Mouse (Mus musculus): ENCODE measurements around the gene Smagp. TPM values are rescaled to one million over a fixed set of nuclear protein-coding genes. Genes with fewer than 3 reads are reported as not detected.

Smagp gene
- polyA plus RNA-seq, 1 experiment from 2014 or later: 3.6 TPM

DNA sequence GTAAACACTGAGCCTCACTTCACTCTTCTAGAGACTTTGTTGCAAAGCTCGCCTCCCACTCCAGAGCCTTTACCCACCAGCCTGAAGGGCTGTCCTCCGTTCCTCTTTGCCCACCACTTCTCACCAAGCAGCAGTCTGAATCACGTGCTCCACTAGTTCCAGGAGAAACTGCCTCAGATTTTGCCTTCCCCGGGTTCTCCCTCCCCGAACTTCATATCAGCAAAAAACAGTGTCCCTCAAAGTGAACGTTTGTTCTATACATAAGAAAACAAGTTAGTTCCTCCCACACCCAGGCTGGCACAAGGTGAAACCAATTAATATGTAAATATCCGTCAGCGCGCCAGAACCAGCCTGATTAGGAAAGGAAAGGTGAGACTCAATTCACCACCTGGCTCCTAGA is 1.5 kb downstream of the Smagp start:
- no peak overlapping the region for H3K27ac ChIP-seq (ENCODE audit: low read depth, low read length)
- no peaks in the 10 kb centered on the region for H3K36me3 ChIP-seq (ENCODE audit: control insufficient read depth, insufficient read depth, low read length)
- no peak overlapping the region for H3K4me3 ChIP-seq (ENCODE audit: low read length)
- peaks cover 37% of the 10 kb centered on the region for H3K27me3 ChIP-seq (replicated peaks; ENCODE audit: control insufficient read depth, insufficient read depth, low read length)
- H3K4me2 ChIP-seq (ENCODE audit: low read length): no peak overlapping the region
- no peak for ATAC-seq
- WGBS: 12% methylated on average over 9 of the region's 9 CpGs
- H3K9ac ChIP-seq (ENCODE audit: low read depth, low read length): no peak overlapping the region
- H3K9me3 ChIP-seq (ENCODE audit: control insufficient read depth, low read length): no peaks in the 10 kb centered on the region
- peaks cover 11% of the 10 kb centered on the region for H3K4me1 ChIP-seq (ENCODE audit: control insufficient read depth, insufficient read depth, low read depth, low read length)

DNA sequence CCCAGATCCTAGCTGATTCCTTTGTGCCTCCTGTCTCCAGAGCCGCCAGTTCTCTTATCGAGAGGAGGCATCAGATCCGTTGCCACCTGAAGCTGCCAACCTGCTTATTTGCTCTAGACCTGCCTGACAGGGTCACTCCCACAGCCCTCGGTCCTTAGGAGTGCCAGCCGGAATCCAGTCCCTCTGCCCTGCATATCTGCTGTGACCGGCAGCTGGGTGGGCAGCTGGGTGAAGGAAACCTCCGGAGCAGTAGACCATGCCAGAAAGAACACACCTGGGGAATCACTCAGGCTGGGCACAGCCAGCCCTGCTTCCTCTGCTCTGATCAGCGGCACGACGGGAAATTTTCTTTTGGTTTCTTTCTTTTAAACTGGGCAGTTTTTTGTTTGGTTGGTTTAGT is 3.4 kb downstream of the Smagp start:
- H3K27ac ChIP-seq (ENCODE audit: low read depth, low read length): no peak overlapping the region
- H3K27me3 ChIP-seq (replicated peaks; ENCODE audit: control insufficient read depth, insufficient read depth, low read length): peaks cover 32% of the 10 kb centered on the region

DNA sequence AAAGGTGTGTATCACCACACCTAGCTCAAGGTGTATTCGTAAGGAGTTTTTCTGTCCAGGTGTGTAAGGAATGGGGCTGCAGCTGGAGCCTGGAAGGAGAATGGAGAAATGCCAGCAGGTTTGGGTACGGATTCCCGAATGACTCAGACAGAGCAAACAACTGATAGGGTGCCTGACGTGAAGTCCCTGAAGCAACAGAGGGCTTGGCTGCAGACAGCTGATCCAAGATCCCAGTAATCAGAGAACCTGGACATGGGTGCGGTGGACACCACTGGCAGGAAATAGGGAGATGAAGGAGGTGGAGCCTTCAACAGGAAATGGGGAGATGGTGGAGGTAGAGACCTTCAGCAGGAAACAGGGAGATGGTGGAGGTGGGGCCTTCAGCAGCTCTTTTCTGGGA is 4.4 kb downstream of the Smagp start:
- Histone ChIP-seq H3K4me3 (ENCODE audit: low read length) (no peak overlapping the region), H3K4me2 (ENCODE audit: low read length) (no peak overlapping the region), H3K4me1 (ENCODE audit: control insufficient read depth, insufficient read depth, low read depth, low read length) (peaks cover 11% of the 10 kb centered on the region), H3K36me3 (ENCODE audit: control insufficient read depth, insufficient read depth, low read length) (no peaks in the 10 kb centered on the region), H3K9me3 (ENCODE audit: control insufficient read depth, low read length) (no peaks in the 10 kb centered on the region), H3K27me3 (replicated peaks; ENCODE audit: control insufficient read depth, insufficient read depth, low read length) (peaks cover 26% of the 10 kb centered on the region), H3K9ac (ENCODE audit: low read depth, low read length) (no peak overlapping the region), H3K27ac (ENCODE audit: low read depth, low read length) (no peak overlapping the region)
- ATAC-seq: no peak
- 88% methylated on average over 5 of the region's 5 CpGs for WGBS

More for the DNA sequence above, 3.4 kb downstream of the Smagp start:
- H3K9me3 ChIP-seq (ENCODE audit: control insufficient read depth, low read length): no peaks in the 10 kb centered on the region
- H3K4me1 ChIP-seq (ENCODE audit: control insufficient read depth, insufficient read depth, low read depth, low read length): peaks cover 11% of the 10 kb centered on the region
- no peak for ATAC-seq
- H3K4me2 ChIP-seq (ENCODE audit: low read length): no peak overlapping the region
- H3K36me3 ChIP-seq (ENCODE audit: control insufficient read depth, insufficient read depth, low read length): no peaks in the 10 kb centered on the region
- H3K9ac ChIP-seq (ENCODE audit: low read depth, low read length): no peak overlapping the region
- WGBS: 84% methylated on average over 10 of the region's 10 CpGs
- no peak overlapping the region for H3K4me3 ChIP-seq (ENCODE audit: low read length)

DNA sequence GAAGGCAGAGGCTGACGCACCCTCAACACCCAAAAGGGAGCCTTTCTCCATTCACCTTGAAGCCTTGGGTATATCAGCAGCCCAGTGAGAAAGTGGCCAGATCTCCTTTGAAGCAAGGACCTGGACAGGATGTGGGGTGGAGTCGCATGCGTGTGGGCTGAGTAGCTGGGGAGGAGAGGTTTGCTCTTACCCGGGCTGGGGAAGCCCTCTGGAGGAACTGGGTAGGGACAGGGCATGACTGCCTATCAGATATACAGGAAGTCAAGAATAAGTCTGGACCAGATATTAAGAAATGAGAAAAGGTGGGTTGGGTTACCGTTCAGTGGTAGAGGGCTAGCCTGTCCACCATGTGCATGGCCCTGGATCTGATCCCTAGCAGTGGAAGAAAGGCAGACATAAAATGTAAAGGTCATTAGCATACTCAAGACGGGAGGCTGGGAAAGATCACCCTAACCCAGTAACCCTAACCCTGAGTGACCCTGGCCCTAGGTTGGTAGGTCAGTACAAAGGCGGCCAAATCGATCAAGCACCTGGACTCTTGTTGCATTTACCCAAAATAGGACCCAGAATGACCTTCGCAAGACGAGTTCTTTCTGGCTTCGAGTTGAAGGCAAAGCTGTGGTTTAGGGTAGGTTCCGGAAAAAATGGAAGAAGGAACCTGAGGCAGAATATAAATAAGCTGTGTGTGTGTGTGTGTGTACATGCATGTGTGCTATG is 5.1 kb downstream of the Smagp start:
- no peak overlapping the region for H3K27ac ChIP-seq (ENCODE audit: low read depth, low read length)
- no peak overlapping the region for H3K9ac ChIP-seq (ENCODE audit: low read depth, low read length)
- H3K4me1 ChIP-seq (ENCODE audit: control insufficient read depth, insufficient read depth, low read depth, low read length): peaks cover 4% of the 10 kb centered on the region
- H3K9me3 ChIP-seq (ENCODE audit: control insufficient read depth, low read length): no peaks in the 10 kb centered on the region
- 89% methylated on average over 12 of the region's 12 CpGs for WGBS
- H3K4me3 ChIP-seq (ENCODE audit: low read length): no peak overlapping the region
- peaks cover 25% of the 10 kb centered on the region for H3K27me3 ChIP-seq (replicated peaks; ENCODE audit: control insufficient read depth, insufficient read depth, low read length)
- H3K36me3 ChIP-seq (ENCODE audit: control insufficient read depth, insufficient read depth, low read length): no peaks in the 10 kb centered on the region
- no peak overlapping the region for H3K4me2 ChIP-seq (ENCODE audit: low read length)
- no peak for ATAC-seq

DNA sequence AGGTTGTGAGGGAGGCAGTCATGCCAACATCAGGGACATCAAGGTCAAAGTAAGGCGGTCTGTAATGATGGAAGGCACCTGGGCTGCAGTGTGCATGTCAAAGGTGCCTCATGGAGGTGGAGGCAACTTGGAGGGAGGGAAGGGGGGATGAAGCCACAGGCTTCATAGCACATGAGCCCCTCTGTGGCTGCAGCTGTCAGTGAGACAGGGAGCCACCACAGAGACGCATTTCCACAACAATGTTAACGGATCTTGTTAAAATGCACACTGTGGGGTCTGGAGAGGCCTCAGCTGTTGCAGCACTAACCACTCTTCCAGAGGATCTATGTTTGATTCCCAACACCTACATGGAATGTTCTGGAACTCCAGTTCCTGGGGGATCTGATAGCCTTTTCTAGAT is 6.6 kb downstream of the Smagp start:
- no peak overlapping the region for H3K4me2 ChIP-seq (ENCODE audit: low read length)
- H3K4me3 ChIP-seq (ENCODE audit: low read length): no peak overlapping the region
- no peak overlapping the region for H3K9ac ChIP-seq (ENCODE audit: low read depth, low read length)
- H3K27ac ChIP-seq (ENCODE audit: low read depth, low read length): no peak overlapping the region
- no peaks in the 10 kb centered on the region for H3K36me3 ChIP-seq (ENCODE audit: control insufficient read depth, insufficient read depth, low read length)
- WGBS: 43% methylated on average over 3 of the region's 3 CpGs
- H3K9me3 ChIP-seq (ENCODE audit: control insufficient read depth, low read length): no peaks in the 10 kb centered on the region
- no peaks in the 10 kb centered on the region for H3K4me1 ChIP-seq (ENCODE audit: control insufficient read depth, insufficient read depth, low read depth, low read length)
- H3K27me3 ChIP-seq (replicated peaks; ENCODE audit: control insufficient read depth, insufficient read depth, low read length): peaks cover 14% of the 10 kb centered on the region
- no peak for ATAC-seq

DNA sequence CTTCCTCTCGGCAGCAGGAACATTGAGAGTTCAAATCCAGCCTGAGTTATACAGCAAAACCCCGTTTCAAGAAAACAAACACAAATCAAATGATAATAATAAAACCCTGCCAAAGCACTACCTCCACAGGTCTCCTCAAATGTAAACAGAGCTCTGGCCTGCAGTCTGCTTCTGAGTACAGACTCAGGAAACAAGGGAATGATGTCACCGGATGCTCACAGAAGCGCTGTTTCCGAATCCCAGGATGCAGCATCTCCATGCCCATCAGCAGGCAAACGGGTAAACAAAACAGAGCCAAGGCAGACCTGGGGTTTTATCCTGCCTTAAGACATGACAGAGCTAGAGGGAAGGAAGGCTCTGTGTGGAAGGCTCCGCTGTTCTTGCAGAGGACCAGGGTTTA is 7.9 kb downstream of the Smagp start:
- Histone ChIP-seq H3K36me3 (ENCODE audit: control insufficient read depth, insufficient read depth, low read length) (no peaks in the 10 kb centered on the region), H3K27me3 (replicated peaks; ENCODE audit: control insufficient read depth, insufficient read depth, low read length) (peaks cover 5% of the 10 kb centered on the region; the same call in 1 of the 2 replicates), H3K4me2 (ENCODE audit: low read length) (no peak overlapping the region), H3K27ac (ENCODE audit: low read depth, low read length) (no peak overlapping the region), H3K9ac (ENCODE audit: low read depth, low read length) (no peak overlapping the region), H3K9me3 (ENCODE audit: control insufficient read depth, low read length) (no peaks in the 10 kb centered on the region), H3K4me3 (ENCODE audit: low read length) (no peak overlapping the region), H3K4me1 (ENCODE audit: control insufficient read depth, insufficient read depth, low read depth, low read length) (no peaks in the 10 kb centered on the region)
- 53% methylated on average over 6 of the region's 7 CpGs for WGBS
- ATAC-seq: no peak

DNA sequence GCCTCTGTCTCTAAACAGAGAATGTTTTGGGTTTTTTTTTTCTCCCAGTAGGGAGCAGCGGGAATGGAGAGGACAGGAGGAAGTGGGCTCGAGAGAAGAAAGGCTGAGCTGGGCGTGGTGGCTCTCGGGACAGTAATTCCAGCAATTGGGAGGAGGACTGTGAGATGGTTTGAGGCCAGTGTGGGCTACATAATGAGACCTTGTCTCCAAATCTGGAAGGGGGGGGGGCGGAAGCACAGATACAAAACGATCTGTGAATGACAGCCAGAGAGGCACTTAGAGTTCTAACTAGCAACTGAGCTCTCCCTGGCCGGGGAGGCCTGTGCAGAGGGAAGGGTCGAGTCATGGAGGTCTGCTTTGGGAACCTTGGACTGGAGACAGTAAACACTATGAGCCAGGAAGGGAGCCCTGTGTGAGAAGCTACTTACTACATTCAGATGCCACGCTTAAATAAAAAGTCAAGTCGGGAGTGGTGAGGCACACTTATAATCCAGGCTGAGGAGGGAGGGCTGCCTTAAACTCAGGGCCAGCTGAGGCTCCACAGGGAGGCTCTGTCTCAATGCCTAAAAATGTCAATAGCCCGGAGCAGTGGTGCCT is 8.9 kb downstream of the Smagp start:
- ATAC-seq: no peak
- H3K9ac ChIP-seq (ENCODE audit: low read depth, low read length): no peak overlapping the region
- no peaks in the 10 kb centered on the region; the same call in 1 of the 2 replicates for H3K27me3 ChIP-seq (replicated peaks; ENCODE audit: control insufficient read depth, insufficient read depth, low read length)
- no peak overlapping the region for H3K27ac ChIP-seq (ENCODE audit: low read depth, low read length)
- 5% methylated on average over 11 of the region's 11 CpGs for WGBS
- no peak overlapping the region for H3K4me2 ChIP-seq (ENCODE audit: low read length)
- H3K4me1 ChIP-seq (ENCODE audit: control insufficient read depth, insufficient read depth, low read depth, low read length): no peaks in the 10 kb centered on the region
- no peak overlapping the region for H3K4me3 ChIP-seq (ENCODE audit: low read length)
- no peaks in the 10 kb centered on the region for H3K9me3 ChIP-seq (ENCODE audit: control insufficient read depth, low read length)
- H3K36me3 ChIP-seq (ENCODE audit: control insufficient read depth, insufficient read depth, low read length): no peaks in the 10 kb centered on the region

DNA sequence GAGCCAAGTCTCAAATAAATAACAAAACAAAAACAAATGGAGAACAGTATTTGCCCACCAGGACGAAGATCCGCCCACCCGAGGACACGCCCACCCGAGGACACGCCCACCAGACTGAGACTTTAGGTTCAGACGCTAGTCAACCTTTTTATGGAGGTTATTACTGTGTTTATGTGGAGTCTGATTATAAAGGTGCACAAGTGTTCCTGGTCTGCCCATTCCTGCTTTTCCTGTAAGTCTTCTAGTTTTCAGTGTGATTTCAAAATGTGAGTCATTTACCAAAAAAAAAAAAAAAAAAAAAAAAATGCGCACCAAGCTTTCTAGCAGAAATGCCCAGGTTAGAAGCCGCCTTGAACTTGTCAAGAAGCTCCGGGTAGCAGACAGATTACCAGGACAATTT is 9.5 kb downstream of the Smagp start:
- H3K4me2 ChIP-seq (ENCODE audit: low read length): no peak overlapping the region
- 15% methylated on average over 10 of the region's 10 CpGs for WGBS
- no peak for ATAC-seq

DNA sequence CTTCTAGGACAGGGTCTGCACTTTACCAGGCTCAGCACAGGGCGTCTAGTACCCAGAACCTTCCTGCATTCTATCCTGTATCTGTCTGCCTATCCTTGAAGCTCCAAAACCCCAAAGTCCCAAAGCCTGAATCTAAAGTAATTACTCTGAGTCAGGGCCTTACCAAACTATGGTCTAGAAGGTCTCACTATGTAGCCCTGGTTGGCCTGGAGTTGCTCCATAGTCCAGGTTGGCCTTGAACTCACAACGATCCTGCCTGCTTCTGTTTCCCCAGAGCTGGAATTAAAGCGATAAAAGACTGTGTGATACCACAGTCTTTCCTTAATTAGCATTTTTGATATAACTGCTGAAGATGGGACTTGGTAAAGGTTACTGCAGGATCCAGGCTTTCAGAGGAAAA is 12.3 kb downstream of the Smagp start:
- Histone ChIP-seq H3K9me3 (ENCODE audit: control insufficient read depth, low read length) (no peaks in the 10 kb centered on the region), H3K27ac (ENCODE audit: low read depth, low read length) (no peak overlapping the region; the same call in 1 of the 2 replicates), H3K4me2 (ENCODE audit: low read length) (no peak overlapping the region), H3K4me3 (ENCODE audit: low read length) (no peak overlapping the region), H3K36me3 (ENCODE audit: control insufficient read depth, insufficient read depth, low read length) (peaks cover 5% of the 10 kb centered on the region; the same call in 1 of the 2 replicates), H3K27me3 (replicated peaks; ENCODE audit: control insufficient read depth, insufficient read depth, low read length) (no peaks in the 10 kb centered on the region; the same call in 1 of the 2 replicates), H3K4me1 (ENCODE audit: control insufficient read depth, insufficient read depth, low read depth, low read length) (no peaks in the 10 kb centered on the region), H3K9ac (ENCODE audit: low read depth, low read length) (no peak overlapping the region)
- ATAC-seq: no peak
- 92% methylated on average over 3 of the region's 3 CpGs for WGBS

More for the DNA sequence above, 9.5 kb downstream of the Smagp start:
- no peaks in the 10 kb centered on the region for H3K36me3 ChIP-seq (ENCODE audit: control insufficient read depth, insufficient read depth, low read length)
- H3K9ac ChIP-seq (ENCODE audit: low read depth, low read length): no peak overlapping the region
- H3K9me3 ChIP-seq (ENCODE audit: control insufficient read depth, low read length): no peaks in the 10 kb centered on the region
- H3K27me3 ChIP-seq (replicated peaks; ENCODE audit: control insufficient read depth, insufficient read depth, low read length): no peaks in the 10 kb centered on the region; the same call in 1 of the 2 replicates
- no peak overlapping the region for H3K4me3 ChIP-seq (ENCODE audit: low read length)
- no peak overlapping the region for H3K27ac ChIP-seq (ENCODE audit: low read depth, low read length)
- H3K4me1 ChIP-seq (ENCODE audit: control insufficient read depth, insufficient read depth, low read depth, low read length): no peaks in the 10 kb centered on the region
